Mouse (Mus musculus) limb, embryonic 11.5 days (tissue): ENCODE results near the gene Eya4. TPM values are rescaled to one million over a fixed set of nuclear protein-coding genes. Genes with fewer than 3 reads are reported as not detected.

Experiments used
- ATAC-seq: fragments of 200-750 bp; cut with Nextera tagmentation; 2 replicates; pipeline ENCODE4 v1.8.0; 2017; ENCODE audit warnings: low read depth; ENCODE audit not compliant: insufficient number of reproducible peaks, low FRiP score, low TSS enrichment
- DNase-seq: peaks from one replicate; pipeline ENCODE4 v3.0.0-alpha.2; 2015; ENCODE audit warnings: low spot score
- H3K27ac ChIP-seq: fragments of 300-500 bp; sonication (generic); replicated peaks from 2 replicates; pipeline ENCODE4 v1.5.1; 2014; ENCODE audit warnings: low read depth, mild to moderate bottlenecking, low read length
- H3K27me3 ChIP-seq: fragments of 300-500 bp; sonication (generic); 2 replicates; pipeline ENCODE4 v1.6.1; 2014; ENCODE audit warnings: mild to moderate bottlenecking, low read length, mixed read lengths; ENCODE audit not compliant: control insufficient read depth, insufficient read depth
- H3K36me3 ChIP-seq: fragments of 300-500 bp; sonication (generic); 2 replicates; pipeline ENCODE4 v1.6.1; 2014; ENCODE audit warnings: mild to moderate bottlenecking, low read length, moderate library complexity, mixed read lengths; ENCODE audit not compliant: control insufficient read depth, insufficient read depth
- H3K4me1 ChIP-seq: fragments of 300-500 bp; sonication (generic); 2 replicates; pipeline ENCODE4 v1.6.1; 2014; ENCODE audit warnings: low read length, mixed read lengths; ENCODE audit not compliant: control insufficient read depth, insufficient read depth
- H3K4me2 ChIP-seq: fragments of 300-500 bp; sonication (generic); 2 replicates; pipeline ENCODE4 v1.6.1; 2014; ENCODE audit warnings: low read depth, mild to moderate bottlenecking, moderate library complexity; ENCODE audit not compliant: severe bottlenecking
- H3K4me3 ChIP-seq: fragments of 300-500 bp; sonication (generic); 2 replicates; pipeline ENCODE4 v1.5.1; 2014; ENCODE audit warnings: low read depth, low read length
- H3K9ac ChIP-seq: fragments of 300-500 bp; sonication (generic); 2 replicates; pipeline ENCODE4 v1.6.1; 2014; ENCODE audit warnings: mild to moderate bottlenecking, low read length
- H3K9me3 ChIP-seq: fragments of 300-500 bp; sonication (generic); 2 replicates; pipeline ENCODE4 v1.6.1; 2016; ENCODE audit warnings: low read length; ENCODE audit not compliant: control insufficient read depth
- WGBS: fragments of 180-500 bp; shearing (Covaris S2); extraction: QIAGEN DNeasy Blood & Tissue Kit; methylation state at CpG from one replicate; pipeline ENCODE4 v1.1.7; 2014; 5-methylcytosine and 5-hydroxymethylcytosine counted together
- polyA plus RNA-seq: library from polyadenylated mRNA; unstranded; fragments of >200 nt; fragmentation: Nextera tagmentation; extraction: Ambion mirVana; gene quantifications from 2 replicates; pipeline ENCODE4 v1.2.1, GENCODE M21; 2014

The Eya4 gene
- polyA plus RNA-seq, 1 experiment from 2014 or later = 8.9 TPM

GRCm38 (mm10) chr10:23060041-23060693, 290.4 kb downstream of the Eya4 start:
- ATAC-seq = no peak
- Histone ChIP-seq H3K4me2 (no peak overlapping the region), H3K4me3 (no peak overlapping the region), H3K27me3 (no peaks in the 10 kb centered on the region), H3K36me3 (no peaks in the 10 kb centered on the region), H3K27ac (no peak overlapping the region), H3K9me3 (no peaks in the 10 kb centered on the region), H3K9ac (no peak overlapping the region), H3K4me1 (no peaks in the 10 kb centered on the region)
- WGBS = 68% methylated on average over 5 of the region's 5 CpGs
- no peak for DNase-seq

GRCm38 (mm10) chr10:23053379-23053915, 297.1 kb downstream of the Eya4 start:
- H3K9me3 ChIP-seq = no peaks in the 10 kb centered on the region
- no peak overlapping the region for H3K27ac ChIP-seq
- no peaks in the 10 kb centered on the region for H3K4me1 ChIP-seq
- no peaks in the 10 kb centered on the region for H3K27me3 ChIP-seq
- H3K36me3 ChIP-seq = no peaks in the 10 kb centered on the region
- 89% methylated on average over 8 of the region's 8 CpGs for WGBS
- no peak for ATAC-seq
- H3K9ac ChIP-seq = no peak overlapping the region
- DNase-seq = no peak
- H3K4me2 ChIP-seq = no peak overlapping the region
- no peak overlapping the region for H3K4me3 ChIP-seq
